Mouse (Mus musculus): Measurements from ENCODE around the gene Map7d2. TPM values are rescaled to one million over a fixed set of nuclear protein-coding genes. Genes with fewer than 3 reads are reported as not detected.

The Map7d2 gene
- polyA plus RNA-seq, 1 experiment = not detected

GRCm38 (mm10) chrX:159515599-159515998 lies 101.2 kb downstream of the Map7d2 start:
- Histone ChIP-seq H3K79me2 (ENCODE audit: control insufficient read depth, insufficient read depth) (no peaks in the 10 kb centered on the region), H3ac (ENCODE audit: control insufficient read depth, insufficient read length, low read depth) (no peak overlapping the region), H3K79me3 (ENCODE audit: low read depth) (no peaks in the 10 kb centered on the region), H3K4me3 (ENCODE audit: insufficient read depth, poor library complexity, severe bottlenecking) (no peak overlapping the region), H3K36me3 (ENCODE audit: control insufficient read depth, insufficient read depth) (no peaks in the 10 kb centered on the region), H3K27me3 (ENCODE audit: control insufficient read depth, insufficient read depth, insufficient read length) (no peaks in the 10 kb centered on the region)
- TF ChIP-seq CTCF (IDR thresholded peaks at IDR 0.05; ENCODE audit: control insufficient read depth, insufficient read depth, insufficient read length) = no peak
- TF ChIP-seq MYOD1 (IDR thresholded peaks at IDR 0.05; ENCODE audit: control insufficient read depth, insufficient read length, low read depth) = no peak
- no peak for TF ChIP-seq MAX (IDR thresholded peaks at IDR 0.05)
- no peak for TF ChIP-seq CEBPB (IDR thresholded peaks at IDR 0.05; ENCODE audit: low read depth)
- TF ChIP-seq MYOG (IDR thresholded peaks at IDR 0.05; ENCODE audit: control insufficient read depth, extremely low read depth, insufficient read length) = no peak
- no peak for TF ChIP-seq FOSL1 (IDR thresholded peaks at IDR 0.05; ENCODE audit: insufficient read depth, low read length, poor library complexity, severe bottlenecking)
- no peak for TF ChIP-seq USF1 (IDR thresholded peaks at IDR 0.05; ENCODE audit: low read depth)

GRCm38 (mm10) chrX:159521780-159522179 lies 107.4 kb downstream of the Map7d2 start:
- no peak overlapping the region for H3K4me3 ChIP-seq (ENCODE audit: insufficient read depth, poor library complexity, severe bottlenecking)
- TF ChIP-seq MAX (IDR thresholded peaks at IDR 0.05) (no peak), CTCF (IDR thresholded peaks at IDR 0.05; ENCODE audit: control insufficient read depth, insufficient read depth, insufficient read length) (no peak), FOSL1 (IDR thresholded peaks at IDR 0.05; ENCODE audit: insufficient read depth, low read length, poor library complexity, severe bottlenecking) (no peak), MYOG (IDR thresholded peaks at IDR 0.05; ENCODE audit: control insufficient read depth, extremely low read depth, insufficient read length) (no peak), CEBPB (IDR thresholded peaks at IDR 0.05; ENCODE audit: low read depth) (no peak), MYOD1 (IDR thresholded peaks at IDR 0.05; ENCODE audit: control insufficient read depth, insufficient read length, low read depth) (no peak), USF1 (IDR thresholded peaks at IDR 0.05; ENCODE audit: low read depth) (no peak)
- no peaks in the 10 kb centered on the region for H3K27me3 ChIP-seq (ENCODE audit: control insufficient read depth, insufficient read depth, insufficient read length)
- no peaks in the 10 kb centered on the region for H3K79me3 ChIP-seq (ENCODE audit: low read depth)
- H3K79me2 ChIP-seq (ENCODE audit: control insufficient read depth, insufficient read depth) = no peaks in the 10 kb centered on the region
- no peaks in the 10 kb centered on the region for H3K36me3 ChIP-seq (ENCODE audit: control insufficient read depth, insufficient read depth)
- no peak overlapping the region for H3ac ChIP-seq (ENCODE audit: control insufficient read depth, insufficient read length, low read depth)

- H3K4me3 ChIP-seq (ENCODE audit: insufficient read depth, poor library complexity, severe bottlenecking) = no peak overlapping the region
- H3K27me3 ChIP-seq (ENCODE audit: control insufficient read depth, insufficient read depth, insufficient read length) = no peaks in the 10 kb centered on the region
- no peaks in the 10 kb centered on the region for H3K79me3 ChIP-seq (ENCODE audit: low read depth)
- TF ChIP-seq CTCF (IDR thresholded peaks at IDR 0.05; ENCODE audit: control insufficient read depth, insufficient read depth, insufficient read length) = no peak
- no peak for TF ChIP-seq MYOD1 (IDR thresholded peaks at IDR 0.05; ENCODE audit: control insufficient read depth, insufficient read length, low read depth)
- TF ChIP-seq MYOG (IDR thresholded peaks at IDR 0.05; ENCODE audit: control insufficient read depth, extremely low read depth, insufficient read length) = no peak
- TF ChIP-seq MAX (IDR thresholded peaks at IDR 0.05) = no peak
- no peak for TF ChIP-seq FOSL1 (IDR thresholded peaks at IDR 0.05; ENCODE audit: insufficient read depth, low read length, poor library complexity, severe bottlenecking)
- no peak for TF ChIP-seq CEBPB (IDR thresholded peaks at IDR 0.05; ENCODE audit: low read depth)
- no peak for TF ChIP-seq USF1 (IDR thresholded peaks at IDR 0.05; ENCODE audit: low read depth)
- no peaks in the 10 kb centered on the region for H3K79me2 ChIP-seq (ENCODE audit: control insufficient read depth, insufficient read depth)
- no peak overlapping the region for H3ac ChIP-seq (ENCODE audit: control insufficient read depth, insufficient read length, low read depth)
- no peaks in the 10 kb centered on the region for H3K36me3 ChIP-seq (ENCODE audit: control insufficient read depth, insufficient read depth)
Observed at GRCm38 (mm10) chrX:159522651-159523050, 108.3 kb downstream of the Map7d2 start.

- Histone ChIP-seq H3K79me2 (ENCODE audit: control insufficient read depth, insufficient read depth) (no peaks in the 10 kb centered on the region), H3K4me3 (ENCODE audit: insufficient read depth, poor library complexity, severe bottlenecking) (no peak within 1 kb of the TSS), H3ac (ENCODE audit: control insufficient read depth, insufficient read length, low read depth) (no peak within 1 kb of the TSS), H3K36me3 (ENCODE audit: control insufficient read depth, insufficient read depth) (no peaks in the 10 kb centered on the region), H3K27me3 (ENCODE audit: control insufficient read depth, insufficient read depth, insufficient read length) (no peaks in the 10 kb centered on the region), H3K79me3 (ENCODE audit: low read depth) (no peaks in the 10 kb centered on the region)
- TF ChIP-seq CEBPB (IDR thresholded peaks at IDR 0.05; ENCODE audit: low read depth) = no peak
- TF ChIP-seq MYOG (IDR thresholded peaks at IDR 0.05; ENCODE audit: control insufficient read depth, extremely low read depth, insufficient read length) = no peak
- TF ChIP-seq MAX (IDR thresholded peaks at IDR 0.05) = no peak
- no peak for TF ChIP-seq MYOD1 (IDR thresholded peaks at IDR 0.05; ENCODE audit: control insufficient read depth, insufficient read length, low read depth)
- no peak for TF ChIP-seq CTCF (IDR thresholded peaks at IDR 0.05; ENCODE audit: control insufficient read depth, insufficient read depth, insufficient read length)
- no peak for TF ChIP-seq USF1 (IDR thresholded peaks at IDR 0.05; ENCODE audit: low read depth)
- TF ChIP-seq FOSL1 (IDR thresholded peaks at IDR 0.05; ENCODE audit: insufficient read depth, low read length, poor library complexity, severe bottlenecking) = no peak
Observed at GRCm38 (mm10) chrX:159526388-159526787, 112.0 kb downstream of the Map7d2 start, which contains the start of gene Bclaf3. Gene Bclaf3 (plus strand): TSS chrX:159526688.

- H3K79me2 ChIP-seq (ENCODE audit: control insufficient read depth, insufficient read depth) = peaks cover 36% of the 10 kb centered on the region
- TF ChIP-seq MAX (IDR thresholded peaks at IDR 0.05) (no peak), CTCF (IDR thresholded peaks at IDR 0.05; ENCODE audit: control insufficient read depth, insufficient read depth, insufficient read length) (peak; percentile 32)
- H3K36me3 ChIP-seq (ENCODE audit: control insufficient read depth, insufficient read depth) = no peaks in the 10 kb centered on the region
- H3K27me3 ChIP-seq (ENCODE audit: control insufficient read depth, insufficient read depth, insufficient read length) = no peaks in the 10 kb centered on the region
- H3ac ChIP-seq (ENCODE audit: control insufficient read depth, insufficient read length, low read depth) = peak overlapping the region; percentile 68
- peaks cover 25% of the 10 kb centered on the region for H3K79me3 ChIP-seq (ENCODE audit: low read depth)
- peak overlapping the region; percentile 53 for H3K4me3 ChIP-seq (ENCODE audit: insufficient read depth, poor library complexity, severe bottlenecking)
Observed at GRCm38 (mm10) chrX:159532427-159532810, 118.0 kb downstream of the Map7d2 start.

DNA sequence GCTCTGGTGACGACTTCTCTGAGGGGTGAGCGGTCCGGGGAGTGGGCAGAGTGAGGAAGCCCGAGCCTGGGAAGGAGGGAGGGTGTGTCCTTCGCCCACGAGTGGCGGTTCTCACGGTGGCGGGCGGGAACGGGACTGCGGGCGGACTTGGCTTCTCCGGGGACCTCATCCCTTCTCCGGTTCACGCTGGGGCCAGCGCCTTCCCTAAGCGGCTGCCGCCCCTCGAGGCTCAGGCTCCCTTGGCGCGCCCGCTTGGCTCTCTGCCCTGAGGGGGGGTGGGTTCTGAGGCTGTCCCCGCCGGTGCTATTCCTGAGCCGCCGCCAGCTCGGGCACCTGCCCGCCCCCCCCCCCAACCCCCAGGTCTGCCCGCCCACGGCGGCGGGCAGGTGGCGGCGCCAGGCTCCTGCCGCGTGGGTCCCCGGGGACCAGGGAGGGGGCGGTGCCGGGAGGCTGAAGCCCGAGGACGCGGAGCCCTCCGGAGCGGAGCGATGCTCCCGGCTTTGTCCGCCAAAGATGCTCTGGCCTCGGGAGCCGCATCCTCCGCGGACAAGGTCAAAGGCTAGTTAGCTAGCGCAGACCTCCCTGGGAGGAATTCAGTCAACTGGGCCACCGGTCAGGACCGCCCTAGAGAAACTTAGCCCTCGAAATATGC lies 118.6 kb downstream of the Map7d2 start:
- no peaks in the 10 kb centered on the region for H3K27me3 ChIP-seq (ENCODE audit: control insufficient read depth, insufficient read depth, insufficient read length)
- TF ChIP-seq CTCF (IDR thresholded peaks at IDR 0.05; ENCODE audit: control insufficient read depth, insufficient read depth, insufficient read length) (no peak), MYOD1 (IDR thresholded peaks at IDR 0.05; ENCODE audit: control insufficient read depth, insufficient read length, low read depth) (no peak), FOSL1 (IDR thresholded peaks at IDR 0.05; ENCODE audit: insufficient read depth, low read length, poor library complexity, severe bottlenecking) (no peak), MAX (IDR thresholded peaks at IDR 0.05) (no peak)

More for the DNA sequence above, 118.6 kb downstream of the Map7d2 start:
- Histone ChIP-seq H3ac (ENCODE audit: control insufficient read depth, insufficient read length, low read depth) (peak overlapping the region; percentile 68), H3K4me3 (ENCODE audit: insufficient read depth, poor library complexity, severe bottlenecking) (peak overlapping the region; percentile 53), H3K79me2 (ENCODE audit: control insufficient read depth, insufficient read depth) (peaks cover 36% of the 10 kb centered on the region), H3K79me3 (ENCODE audit: low read depth) (peaks cover 27% of the 10 kb centered on the region), H3K36me3 (ENCODE audit: control insufficient read depth, insufficient read depth) (no peaks in the 10 kb centered on the region)

Measured in C2C12 (cell line).